Mouse (Mus musculus): ENCODE results near the gene Akap6. TPM values are rescaled to one million over a fixed set of nuclear protein-coding genes. Genes with fewer than 3 reads are reported as not detected.

Gene Akap6
- polyA plus RNA-seq, 2 experiments: under 0.01 to 0.01 TPM

DNA sequence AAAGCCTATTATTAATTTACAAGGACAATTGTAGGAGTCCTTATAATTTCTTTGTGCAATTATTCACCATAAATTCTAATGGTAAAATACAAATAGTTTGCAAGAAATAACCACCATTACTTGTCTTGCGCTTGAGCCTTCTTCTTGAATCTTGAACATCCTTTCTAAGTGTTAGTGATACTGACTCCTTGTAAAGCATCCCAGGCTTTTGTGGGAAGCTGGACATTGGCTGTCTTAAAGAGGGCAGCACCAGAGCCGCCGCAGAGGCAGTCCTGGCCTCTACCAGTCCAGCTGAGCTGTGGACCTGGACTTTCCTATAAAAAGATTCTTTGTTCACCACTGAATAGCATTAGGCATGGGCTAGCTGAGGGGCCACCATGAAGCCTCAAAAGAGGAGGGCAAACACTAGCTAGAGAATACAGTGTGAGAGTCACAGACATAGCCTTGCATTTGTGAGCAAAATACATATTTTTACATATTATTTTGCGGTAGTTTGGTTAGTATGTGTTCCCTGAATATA lies 365.1 kb downstream of the Akap6 start:
- Histone ChIP-seq H3K36me3 (replicated peaks; ENCODE audit: control insufficient read depth, insufficient read depth, low read depth) (no peaks in the 10 kb centered on the region), H3K27me3 (ENCODE audit: control insufficient read depth, insufficient read depth, low read length) (no peaks in the 10 kb centered on the region), H3K9me3 (ENCODE audit: control insufficient read depth, low read length) (no peaks in the 10 kb centered on the region), H3K4me1 (replicated peaks; ENCODE audit: control insufficient read depth in 2 of 2, insufficient read depth in 2 of 2, low read length in 1 of 2) (no peaks in the 10 kb centered on the region), H3K4me3 (ENCODE audit: insufficient read depth in 1 of 2, low read depth in 2 of 2, low read length in 2 of 2) (no peak overlapping the region), H3K9ac (replicated peaks) (no peak overlapping the region), H3K4me2 (ENCODE audit: low read depth) (no peak overlapping the region), H3K27ac (no peak overlapping the region)
- TF ChIP-seq CTCF (IDR thresholded peaks at IDR 0.05; ENCODE audit: low read depth): no peak
- no peak for TF ChIP-seq EP300 (IDR thresholded peaks at IDR 0.05; ENCODE audit: low read depth)
- WGBS (ENCODE audit: insufficient replicate concordance): 81% methylated on average over 4 of the region's 4 CpGs
- DNase-seq (ENCODE audit: low read depth in 3 of 3, low spot score in 3 of 3) (no peak), ATAC-seq (ENCODE audit: insufficient read depth) (no peak)

- WGBS (ENCODE audit: insufficient replicate concordance): 66% methylated on average over 11 of the region's 11 CpGs
Observed at GRCm38 (mm10) chr12:53065031-53065785, 366.0 kb downstream of the Akap6 start.

GRCm38 (mm10) chr12:53066321-53066720 lies 367.1 kb downstream of the Akap6 start:
- 63% methylated on average over 9 of the region's 9 CpGs for WGBS (ENCODE audit: insufficient replicate concordance)
- no peak for ATAC-seq (ENCODE audit: insufficient read depth)
- TF ChIP-seq EP300 (IDR thresholded peaks at IDR 0.05; ENCODE audit: low read depth) (no peak), CTCF (IDR thresholded peaks at IDR 0.05; ENCODE audit: low read depth) (no peak)

More at GRCm38 (mm10) chr12:53065031-53065785, 366.0 kb downstream of the Akap6 start:
- H3K9me3 ChIP-seq (ENCODE audit: control insufficient read depth, low read length): no peaks in the 10 kb centered on the region
- no peak for DNase-seq (ENCODE audit: low read depth in 3 of 3, low spot score in 3 of 3)
- TF ChIP-seq EP300 (IDR thresholded peaks at IDR 0.05; ENCODE audit: low read depth) (no peak), CTCF (IDR thresholded peaks at IDR 0.05; ENCODE audit: low read depth) (no peak)
- no peaks in the 10 kb centered on the region for H3K36me3 ChIP-seq (replicated peaks; ENCODE audit: control insufficient read depth, insufficient read depth, low read depth)
- H3K4me2 ChIP-seq (ENCODE audit: low read depth): no peak overlapping the region
- no peak overlapping the region for H3K9ac ChIP-seq (replicated peaks)
- no peak overlapping the region for H3K4me3 ChIP-seq (ENCODE audit: insufficient read depth in 1 of 2, low read depth in 2 of 2, low read length in 2 of 2)
- H3K4me1 ChIP-seq (replicated peaks; ENCODE audit: control insufficient read depth in 2 of 2, insufficient read depth in 2 of 2, low read length in 1 of 2): no peaks in the 10 kb centered on the region
- H3K27me3 ChIP-seq (ENCODE audit: control insufficient read depth, insufficient read depth, low read length): no peaks in the 10 kb centered on the region
- no peak for ATAC-seq (ENCODE audit: insufficient read depth)
- H3K27ac ChIP-seq: no peak overlapping the region

DNA sequence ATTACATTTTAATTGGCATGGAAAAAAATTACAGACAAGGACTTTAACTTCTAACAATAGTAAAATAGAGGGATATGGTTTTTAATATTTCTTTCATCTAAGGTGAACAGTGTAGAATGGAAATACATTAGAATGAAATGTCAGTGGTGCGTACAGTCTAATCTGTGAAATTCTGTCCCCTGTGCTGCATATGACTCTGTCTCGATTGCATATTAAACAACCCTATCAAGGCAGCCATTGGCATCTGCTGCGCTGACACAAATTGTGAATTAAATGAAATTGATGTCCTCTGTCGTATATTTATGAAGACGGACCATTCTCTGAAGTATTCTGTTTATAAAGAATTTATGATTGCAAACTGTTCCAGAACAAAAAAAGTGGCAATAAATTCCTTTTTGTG lies 371.7 kb downstream of the Akap6 start:
- no peak overlapping the region for H3K9ac ChIP-seq (replicated peaks)
- no peak for ATAC-seq (ENCODE audit: insufficient read depth)
- no peaks in the 10 kb centered on the region for H3K4me1 ChIP-seq (replicated peaks; ENCODE audit: control insufficient read depth in 2 of 2, insufficient read depth in 2 of 2, low read length in 1 of 2)
- TF ChIP-seq CTCF (IDR thresholded peaks at IDR 0.05; ENCODE audit: low read depth) (no peak), EP300 (IDR thresholded peaks at IDR 0.05; ENCODE audit: low read depth) (no peak)
- no peak overlapping the region for H3K4me2 ChIP-seq (ENCODE audit: low read depth)
- 74% methylated on average over 5 of the region's 5 CpGs for WGBS (ENCODE audit: insufficient replicate concordance)
- no peaks in the 10 kb centered on the region for H3K36me3 ChIP-seq (replicated peaks; ENCODE audit: control insufficient read depth, insufficient read depth, low read depth)
- H3K9me3 ChIP-seq (ENCODE audit: control insufficient read depth, low read length): no peaks in the 10 kb centered on the region
- H3K4me3 ChIP-seq (ENCODE audit: insufficient read depth in 1 of 2, low read depth in 2 of 2, low read length in 2 of 2): no peak overlapping the region
- no peaks in the 10 kb centered on the region for H3K27me3 ChIP-seq (ENCODE audit: control insufficient read depth, insufficient read depth, low read length)
- no peak overlapping the region for H3K27ac ChIP-seq
- no peak for DNase-seq (ENCODE audit: low read depth in 3 of 3, low spot score in 3 of 3)

More at GRCm38 (mm10) chr12:53066321-53066720, 367.1 kb downstream of the Akap6 start:
- no peak overlapping the region for H3K4me3 ChIP-seq (ENCODE audit: insufficient read depth in 1 of 2, low read depth in 2 of 2, low read length in 2 of 2)
- H3K4me2 ChIP-seq (ENCODE audit: low read depth): no peak overlapping the region
- no peak overlapping the region for H3K9ac ChIP-seq (replicated peaks)
- no peak overlapping the region for H3K27ac ChIP-seq
- DNase-seq (ENCODE audit: low read depth in 3 of 3, low spot score in 3 of 3): no peak
- no peaks in the 10 kb centered on the region for H3K9me3 ChIP-seq (ENCODE audit: control insufficient read depth, low read length)
- H3K27me3 ChIP-seq (ENCODE audit: control insufficient read depth, insufficient read depth, low read length): no peaks in the 10 kb centered on the region
- no peaks in the 10 kb centered on the region for H3K4me1 ChIP-seq (replicated peaks; ENCODE audit: control insufficient read depth in 2 of 2, insufficient read depth in 2 of 2, low read length in 1 of 2)
- no peaks in the 10 kb centered on the region for H3K36me3 ChIP-seq (replicated peaks; ENCODE audit: control insufficient read depth, insufficient read depth, low read depth)

DNA sequence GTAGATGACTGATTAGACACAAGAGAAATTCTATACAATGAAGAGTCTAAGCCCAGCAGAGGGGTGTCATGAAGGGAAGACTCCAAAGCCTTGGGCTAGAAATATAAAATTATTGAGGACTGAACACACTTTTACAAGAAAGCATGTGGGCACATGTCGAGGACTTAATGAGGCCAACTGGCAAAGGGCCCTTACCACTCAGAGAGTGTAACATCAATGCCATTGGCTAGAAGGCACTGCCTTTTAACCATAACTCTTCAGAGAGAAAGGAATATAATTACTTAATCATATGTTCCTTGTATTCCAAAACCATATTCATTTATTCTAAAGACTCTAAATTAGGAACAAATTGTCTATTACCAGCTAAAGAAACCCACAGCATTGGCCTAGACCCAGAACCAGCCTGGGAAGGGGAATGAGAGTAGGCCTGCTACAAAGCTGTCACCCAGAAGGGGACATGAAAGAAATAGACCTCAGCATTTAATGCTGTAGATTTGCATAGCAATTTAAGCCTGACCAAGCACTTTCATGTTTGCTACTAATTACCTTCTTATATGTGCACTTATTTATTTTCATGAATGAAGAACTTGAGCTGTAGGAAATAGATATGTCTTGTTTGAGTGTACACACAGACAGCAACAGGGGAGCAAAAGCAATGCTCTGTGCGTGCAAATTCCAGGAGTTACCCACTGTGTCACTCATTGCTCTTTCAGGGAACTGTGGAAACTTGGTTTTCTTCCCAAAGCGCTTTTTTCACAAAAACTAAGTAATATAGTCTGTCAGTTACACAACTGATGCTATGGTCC lies 377.6 kb downstream of the Akap6 start:
- Histone ChIP-seq H3K36me3 (replicated peaks; ENCODE audit: control insufficient read depth, insufficient read depth, low read depth) (no peaks in the 10 kb centered on the region), H3K27ac (no peak overlapping the region), H3K9ac (replicated peaks) (no peak overlapping the region), H3K9me3 (ENCODE audit: control insufficient read depth, low read length) (no peaks in the 10 kb centered on the region), H3K4me2 (ENCODE audit: low read depth) (no peak overlapping the region), H3K27me3 (ENCODE audit: control insufficient read depth, insufficient read depth, low read length) (no peaks in the 10 kb centered on the region), H3K4me1 (replicated peaks; ENCODE audit: control insufficient read depth in 2 of 2, insufficient read depth in 2 of 2, low read length in 1 of 2) (no peaks in the 10 kb centered on the region), H3K4me3 (ENCODE audit: insufficient read depth in 1 of 2, low read depth in 2 of 2, low read length in 2 of 2) (no peak overlapping the region)
- ATAC-seq (ENCODE audit: insufficient read depth): no peak
- WGBS (ENCODE audit: insufficient replicate concordance): 45% methylated on average over 3 of the region's 3 CpGs
- TF ChIP-seq CTCF (IDR thresholded peaks at IDR 0.05; ENCODE audit: low read depth) (no peak), EP300 (IDR thresholded peaks at IDR 0.05; ENCODE audit: low read depth) (no peak)
- DNase-seq (ENCODE audit: low read depth in 3 of 3, low spot score in 3 of 3): no peak
